Mouse (Mus musculus) ovary, postnatal 36 days (tissue): ENCODE measurements around the gene Sfxn2.
A peak's percentile ranks its signal among the peaks of the same experiment; 100 is the strongest.

Experiments
- DNase-seq: peaks from one replicate; pipeline ENCODE4 v3.0.0; 2022; ENCODE audit warnings: low spot score, mixed read lengths

Sfxn2 gene

GRCm38 (mm10) chr19:46572951-46573937, at the start of gene Sfxn2, which contains the start of gene Arl3:
Gene Sfxn2 (plus strand): TSS chr19:46573365.
Gene Arl3 (minus strand): TSS chr19:46573198.
- peak; percentile 93 for DNase-seq

- DNase-seq = peak; percentile 71
These were observed 49.5 kb upstream of the Sfxn2 start for GRCm38 (mm10) chr19:46523480-46524151.

- no peak for DNase-seq
These were observed 49.0 kb upstream of the Sfxn2 start for GRCm38 (mm10) chr19:46524152-46524544.

GRCm38 (mm10) chr19:46524601-46525321, 48.4 kb upstream of the Sfxn2 start:
- peak; percentile 57 for DNase-seq

GRCm38 (mm10) chr19:46525691-46526631, 47.2 kb upstream of the Sfxn2 start:
- DNase-seq = no peak

- DNase-seq = no peak
These were observed 45.3 kb upstream of the Sfxn2 start for GRCm38 (mm10) chr19:46527632-46528528.

- peak; percentile 67 for DNase-seq
These were observed 44.5 kb upstream of the Sfxn2 start for GRCm38 (mm10) chr19:46528529-46529213.

GRCm38 (mm10) chr19:46529601-46530448, 43.3 kb upstream of the Sfxn2 start:
- no peak for DNase-seq

- DNase-seq = no peak
These were observed 42.6 kb upstream of the Sfxn2 start for GRCm38 (mm10) chr19:46530449-46530990.

GRCm38 (mm10) chr19:46531071-46532030, 41.8 kb upstream of the Sfxn2 start:
- no peak for DNase-seq

GRCm38 (mm10) chr19:46532031-46532688, 41.0 kb upstream of the Sfxn2 start:
- peak; percentile 54 for DNase-seq

- DNase-seq = no peak
These were observed 40.1 kb upstream of the Sfxn2 start for GRCm38 (mm10) chr19:46533066-46533465.

- DNase-seq = no peak
These were observed 39.6 kb upstream of the Sfxn2 start for GRCm38 (mm10) chr19:46533525-46533924.

GRCm38 (mm10) chr19:46534542-46535098, 38.5 kb upstream of the Sfxn2 start:
- no peak for DNase-seq

- no peak for DNase-seq
These were observed 35.8 kb upstream of the Sfxn2 start for GRCm38 (mm10) chr19:46537357-46537756.

GRCm38 (mm10) chr19:46538213-46538612, 35.0 kb upstream of the Sfxn2 start:
- DNase-seq = no peak
